Mouse (Mus musculus) forebrain, postnatal 0 days (tissue): ENCODE measurements around the gene Aff2. TPM values are rescaled to one million over a fixed set of nuclear protein-coding genes. Genes with fewer than 3 reads are reported as not detected.

Experiments used
- ATAC-seq: fragments of 200-750 bp; cut with Nextera tagmentation; 2 replicates; pipeline ENCODE4 v1.8.0; 2017; ENCODE audit warnings: mild to moderate bottlenecking, moderate library complexity
- DNase-seq: peaks from one replicate; pipeline ENCODE4 v3.0.0-alpha.2; 2015
- H3K27ac ChIP-seq: fragments of 300-500 bp; sonication (generic); 2 replicates; pipeline ENCODE4 v1.5.1; 2014; ENCODE audit warnings: low read depth, mild to moderate bottlenecking, antibody characterized with exemption, low read length, moderate library complexity, mixed read lengths
- H3K27me3 ChIP-seq: fragments of 300-500 bp; sonication (generic); 2 replicates; pipeline ENCODE4 v1.6.1; 2014; ENCODE audit warnings: mild to moderate bottlenecking, low read length, mixed read lengths; ENCODE audit not compliant: insufficient read depth
- H3K36me3 ChIP-seq: fragments of 300-500 bp; sonication (generic); 2 replicates; pipeline ENCODE4 v1.6.1; 2014; ENCODE audit warnings: mild to moderate bottlenecking, moderate library complexity; ENCODE audit not compliant: insufficient read depth
- H3K4me1 ChIP-seq: fragments of 300-500 bp; sonication (generic); 2 replicates; pipeline ENCODE4 v1.6.1; 2014; ENCODE audit warnings: antibody characterized with exemption; ENCODE audit not compliant: insufficient read depth
- H3K4me2 ChIP-seq: fragments of 300-500 bp; sonication (generic); 2 replicates; pipeline ENCODE4 v1.6.1; 2014; ENCODE audit warnings: low read depth, mild to moderate bottlenecking, moderate library complexity
- H3K4me3 ChIP-seq: fragments of 300-500 bp; sonication (generic); 2 replicates; pipeline ENCODE4 v1.5.1; 2014; ENCODE audit warnings: low read depth, low read length, mixed read lengths
- H3K9ac ChIP-seq: fragments of 300-500 bp; sonication (generic); 2 replicates; pipeline ENCODE4 v1.6.1; 2014; ENCODE audit warnings: mild to moderate bottlenecking
- H3K9me3 ChIP-seq: fragments of 300-500 bp; sonication (generic); 2 replicates; pipeline ENCODE4 v1.6.1; 2016; ENCODE audit warnings: low read length
- CTCF ChIP-seq: sonication (generic); IDR thresholded peaks from 2 replicates; pipeline ENCODE4 v1.5.1; 2016; ENCODE audit warnings: antibody characterized with exemption, control low read depth, low read depth
- WGBS: fragments of 180-500 bp; shearing (Covaris S2); extraction: QIAGEN DNeasy Blood & Tissue Kit; methylation state at CpG from one replicate; pipeline ENCODE4 v1.1.7; 2014; 5-methylcytosine and 5-hydroxymethylcytosine counted together
- polyA plus RNA-seq: library from polyadenylated mRNA; unstranded; fragments of >200 nt; fragmentation: Nextera tagmentation; extraction: Ambion mirVana; gene quantifications from 2 replicates; pipeline ENCODE4 v1.2.1, GENCODE M21; 2015
- total RNA-seq: library from RNA; depleted of rRNA; stranded (reverse); fragments of >200 nt; gene quantifications from 2 replicates; pipeline ENCODE4 v1.2.3, GENCODE M21; 2014; rRNA removed

Aff2 gene
- total RNA-seq (18.1 and 18.4 TPM in 2 replicates), polyA plus RNA-seq (8.2 and 11.4 TPM in 2 replicates)

- H3K27me3 ChIP-seq = no peaks in the 10 kb centered on the region
- TF ChIP-seq CTCF = no peak
- no peaks in the 10 kb centered on the region for H3K9me3 ChIP-seq
- H3K4me1 ChIP-seq = no peaks in the 10 kb centered on the region
- DNase-seq (peak; percentile 62), ATAC-seq (peak; percentile 94)
- 18% methylated on average over 75 of the region's 79 CpGs for WGBS
- peak within 1 kb of the TSS; percentile 66 for H3K27ac ChIP-seq
- H3K9ac ChIP-seq = peak within 1 kb of the TSS; percentile 58
- H3K36me3 ChIP-seq = no peaks in the 10 kb centered on the region
- H3K4me2 ChIP-seq = peak within 1 kb of the TSS; percentile 52
- H3K4me3 ChIP-seq = peak within 1 kb of the TSS; percentile 55
These were observed at the start of gene Aff2 for GRCm38 (mm10) chrX:69360238-69361054. Aff2 (plus strand) TSS chrX:69360294.

GRCm38 (mm10) chrX:69337296-69337695 is 22.8 kb upstream of the Aff2 start:
- Histone ChIP-seq H3K27ac (no peak overlapping the region), H3K4me3 (no peak overlapping the region), H3K9ac (no peak overlapping the region), H3K27me3 (no peaks in the 10 kb centered on the region), H3K4me2 (no peak overlapping the region), H3K36me3 (no peaks in the 10 kb centered on the region), H3K9me3 (no peaks in the 10 kb centered on the region), H3K4me1 (no peaks in the 10 kb centered on the region)
- DNase-seq = no peak
- no peak for TF ChIP-seq CTCF
- no peak; the same call in 1 of the 2 replicates for ATAC-seq

GRCm38 (mm10) chrX:69355621-69356020 is 4.5 kb upstream of the Aff2 start:
- WGBS = 85% methylated on average over 2 of the region's 2 CpGs
- Histone ChIP-seq H3K4me1 (no peaks in the 10 kb centered on the region), H3K9ac (no peak overlapping the region), H3K9me3 (no peaks in the 10 kb centered on the region), H3K4me3 (no peak overlapping the region), H3K27ac (no peak overlapping the region), H3K27me3 (no peaks in the 10 kb centered on the region), H3K4me2 (no peak overlapping the region), H3K36me3 (no peaks in the 10 kb centered on the region)
- no peak for DNase-seq
- no peak for TF ChIP-seq CTCF
- ATAC-seq = no peak

- Histone ChIP-seq H3K27me3 (no peaks in the 10 kb centered on the region), H3K4me1 (no peaks in the 10 kb centered on the region), H3K36me3 (no peaks in the 10 kb centered on the region), H3K4me3 (no peak overlapping the region; the same call in 1 of the 2 replicates), H3K27ac (no peak overlapping the region), H3K9ac (no peak overlapping the region), H3K4me2 (peak overlapping the region; percentile 52), H3K9me3 (no peaks in the 10 kb centered on the region)
- WGBS = 28% methylated on average over 5 of the region's 5 CpGs
- ATAC-seq (no peak), DNase-seq (no peak)
- TF ChIP-seq CTCF = no peak
These were observed 734 bp upstream of the Aff2 start for GRCm38 (mm10) chrX:69359360-69359759.

- H3K27me3 ChIP-seq = no peaks in the 10 kb centered on the region
- H3K36me3 ChIP-seq = no peaks in the 10 kb centered on the region
- H3K4me3 ChIP-seq = peak overlapping the region; percentile 55
- 34% methylated on average over 4 of the region's 4 CpGs for WGBS
- DNase-seq = no peak
- H3K4me1 ChIP-seq = no peaks in the 10 kb centered on the region
- peak; percentile 63 for ATAC-seq
- no peak overlapping the region for H3K27ac ChIP-seq
- TF ChIP-seq CTCF = no peak
- no peaks in the 10 kb centered on the region for H3K9me3 ChIP-seq
- H3K4me2 ChIP-seq = peak overlapping the region; percentile 52
- H3K9ac ChIP-seq = peak overlapping the region; percentile 58
These were observed 233 bp upstream of the Aff2 start for GRCm38 (mm10) chrX:69359885-69360237.

GRCm38 (mm10) chrX:69361055-69361558 is 1.0 kb downstream of the Aff2 start:
- H3K4me1 ChIP-seq = no peaks in the 10 kb centered on the region
- ATAC-seq (no peak; the same call in 1 of the 2 replicates), DNase-seq (no peak)
- WGBS = 23% methylated on average over 10 of the region's 10 CpGs
- H3K9me3 ChIP-seq = no peaks in the 10 kb centered on the region
- H3K27me3 ChIP-seq = no peaks in the 10 kb centered on the region
- H3K4me3 ChIP-seq = peak overlapping the region; percentile 55
- peak overlapping the region; percentile 52 for H3K4me2 ChIP-seq
- no peak overlapping the region for H3K27ac ChIP-seq
- TF ChIP-seq CTCF = no peak
- H3K36me3 ChIP-seq = no peaks in the 10 kb centered on the region
- H3K9ac ChIP-seq = peak overlapping the region; percentile 58

GRCm38 (mm10) chrX:69364198-69364597 is 4.1 kb downstream of the Aff2 start:
- no peak for DNase-seq
- no peak for TF ChIP-seq CTCF

More at GRCm38 (mm10) chrX:69364198-69364597, 4.1 kb downstream of the Aff2 start:
- no peaks in the 10 kb centered on the region for H3K36me3 ChIP-seq
- H3K9ac ChIP-seq = no peak overlapping the region
- no peaks in the 10 kb centered on the region for H3K9me3 ChIP-seq
- H3K4me3 ChIP-seq = no peak overlapping the region
- peak overlapping the region; percentile 21; the same call in 1 of the 2 replicates for H3K4me2 ChIP-seq
- 11% methylated on average over 2 of the region's 2 CpGs for WGBS
- ATAC-seq = no peak
- no peaks in the 10 kb centered on the region for H3K27me3 ChIP-seq
- H3K4me1 ChIP-seq = no peaks in the 10 kb centered on the region
- no peak overlapping the region for H3K27ac ChIP-seq
